ENCODE assay signal across 8 mouse cellular contexts in the genomic region with DNA sequence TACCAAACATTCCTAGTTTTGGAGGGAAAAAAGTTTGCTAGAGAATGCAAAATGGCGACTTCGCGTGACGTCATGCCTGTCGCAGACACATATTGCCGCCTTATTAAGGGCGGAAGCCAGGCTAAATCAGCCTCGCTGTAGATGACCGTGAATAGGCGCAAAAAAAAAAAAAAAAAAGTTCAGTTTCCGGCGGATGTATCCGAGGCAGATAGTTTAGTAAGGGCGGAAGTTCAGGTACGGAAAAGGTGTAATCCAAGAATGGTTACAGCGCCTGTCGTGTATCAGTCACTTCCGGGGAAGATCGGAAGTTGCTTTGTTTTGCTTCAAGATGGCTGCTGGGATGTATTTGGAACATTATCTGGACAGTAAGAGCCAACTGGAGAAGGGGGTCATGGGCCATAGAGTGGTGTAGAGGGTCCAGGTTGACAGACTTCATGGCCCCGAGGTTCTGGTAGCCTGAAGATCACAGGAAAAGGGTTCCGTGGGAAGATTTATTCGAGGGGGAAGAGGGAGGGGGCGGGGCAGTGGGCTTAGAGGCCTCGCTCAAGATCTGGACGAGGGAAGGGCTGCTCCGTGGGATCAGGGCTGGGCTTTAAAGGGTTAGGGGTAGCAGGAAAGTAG. TPM values are rescaled to one million over a fixed set of nuclear protein-coding genes. Genes with fewer than 3 reads are reported as not detected.
DNase-seq lines count a peak whose midpoint lies in the region; ATAC-seq and TF ChIP-seq lines count a peak whose summit lies in the region.

Gene Ing4 (plus strand): TSS at position 228 of the 621 bp plus-strand sequence.

- peaks cover 27% of the 10 kb centered on the region for H3K4me1 ChIP-seq in G1E (ENCODE audit: insufficient read depth, low read depth, low read length)
- peaks cover 11% of the 10 kb centered on the region for H3K4me1 ChIP-seq in forebrain, embryonic 16.5 days (replicated peaks; ENCODE audit: control insufficient read depth, insufficient read depth, low read length)
- H3K4me1 ChIP-seq in lung, embryonic 14.5 days (ENCODE audit: insufficient read depth), result peaks cover 5% of the 10 kb centered on the region; the same call in 1 of the 2 replicates
- H3K4me1 ChIP-seq in olfactory bulb, adult 2 months (ENCODE audit: control insufficient read depth, insufficient read depth, low read length), result peaks cover 2% of the 10 kb centered on the region; the same call in 1 of the 2 replicates
- H3K4me1 ChIP-seq in thymus, adult 2 months (replicated peaks; ENCODE audit: control insufficient read depth, insufficient read depth, low read length), result peaks cover 5% of the 10 kb centered on the region; the same call in 1 of the 2 replicates

- peak within 1 kb of the TSS; percentile 71 for H3K27ac ChIP-seq in forebrain, embryonic 16.5 days (ENCODE audit: low read length)
- H3K27ac ChIP-seq in layer of hippocampus, adult 2 months, result peak within 1 kb of the TSS; percentile 88
- peak within 1 kb of the TSS; percentile 84 for H3K27ac ChIP-seq in lung, embryonic 14.5 days (ENCODE audit: low read depth)
- peak within 1 kb of the TSS; percentile 62; the same call in 1 of the 2 replicates for H3K27ac ChIP-seq in olfactory bulb, adult 2 months (ENCODE audit: insufficient read depth, low read depth, low read length)
- peak within 1 kb of the TSS; percentile 9 for H3K27ac ChIP-seq in thymus, adult 2 months (ENCODE audit: control insufficient read depth, insufficient read depth, low read length)

- no peaks in the 10 kb centered on the region for H3K9me3 ChIP-seq in G1E (replicated peaks)
- no peaks in the 10 kb centered on the region for H3K9me3 ChIP-seq in forebrain, embryonic 16.5 days (ENCODE audit: control insufficient read depth, low read length)
- no peaks in the 10 kb centered on the region for H3K9me3 ChIP-seq in lung, embryonic 14.5 days (ENCODE audit: low read depth, low read length)

- DNase-seq in G1E (ENCODE audit: low spot score), result peak; percentile 73
- peak; percentile 90 to 94 for DNase-seq in cerebellum, adult 18-20 months
- peak; percentile 87 to 90 for DNase-seq in heart, postnatal 36 days
- peak; percentile 85 to 93 for DNase-seq in layer of hippocampus, adult 2 months (ENCODE audit: low spot score in 2 of 2)
- DNase-seq in lung, embryonic 14.5 days, result peak; percentile 99
- peak; percentile 87 for DNase-seq in thymus, adult 2 months

- ATAC-seq in G1E (ENCODE audit: extremely low read depth, insufficient number of reproducible peaks, low FRiP score, poor library complexity, severe bottlenecking), result peak; percentile 95
- ATAC-seq in forebrain, embryonic 16.5 days, result peak; percentile 96
- ATAC-seq in lung, embryonic 14.5 days (ENCODE audit: insufficient read depth), result peak; percentile 97

- whole genome bisulfite sequencing in forebrain, embryonic 16.5 days, result under 1% methylated on average over 26 of the region's 26 CpGs
- WGBS in lung, embryonic 14.5 days, result under 1% methylated on average over 26 of the region's 26 CpGs
- under 1% methylated on average over 26 of the region's 26 CpGs for WGBS in olfactory bulb, adult 2 months
- under 1% methylated on average over 26 of the region's 26 CpGs for WGBS in thymus, adult 2 months

- H3K4me2 ChIP-seq in forebrain, embryonic 16.5 days (ENCODE audit: low read length), result peak within 1 kb of the TSS; percentile 94
- peak within 1 kb of the TSS; percentile 74 for H3K4me2 ChIP-seq in lung, embryonic 14.5 days

- intact Hi-C loops in heart, postnatal 36 days (cut with DNase I), result loop anchor here (1.0 to 5.0 kb wide), 3 partner anchors 30 to 327 kb away; partner anchors contain the start of genes Cops7a, Emg1, Phb2 and Zfp384

- peak; percentile 45; the same call in 1 of the 2 replicates for TF ChIP-seq POLR2A in olfactory bulb, adult 2 months (IDR thresholded peaks at IDR 0.05; ENCODE audit: insufficient read depth, low read depth, low read length)
- no peak for TF ChIP-seq POLR2A in thymus, adult 2 months (IDR thresholded peaks at IDR 0.05; ENCODE audit: control insufficient read depth, extremely low read depth, insufficient read depth, low read length, poor library complexity)

- peak within 1 kb of the TSS; percentile 79 for H3K4me3 ChIP-seq in G1E (ENCODE audit: low read depth, low read length)
- H3K4me3 ChIP-seq in forebrain, embryonic 16.5 days (replicated peaks; ENCODE audit: low read length), result peak within 1 kb of the TSS; percentile 76
- H3K4me3 ChIP-seq in layer of hippocampus, adult 2 months, result peak within 1 kb of the TSS; percentile 79
- H3K4me3 ChIP-seq in lung, embryonic 14.5 days (ENCODE audit: low read depth, low read length), result peak within 1 kb of the TSS; percentile 76
- peak within 1 kb of the TSS; percentile 95 for H3K4me3 ChIP-seq in olfactory bulb, adult 2 months (ENCODE audit: insufficient read depth, low read depth, low read length)
- H3K4me3 ChIP-seq in thymus, adult 2 months (ENCODE audit: control insufficient read depth, insufficient read depth, low read length), result peak within 1 kb of the TSS; percentile 74

- H3K27me3 ChIP-seq in G1E (ENCODE audit: insufficient read depth, low read length), result no peaks in the 10 kb centered on the region
- no peaks in the 10 kb centered on the region for H3K27me3 ChIP-seq in forebrain, embryonic 16.5 days (replicated peaks; ENCODE audit: control insufficient read depth, insufficient read depth, low read length)
- no peaks in the 10 kb centered on the region for H3K27me3 ChIP-seq in lung, embryonic 14.5 days (ENCODE audit: insufficient read depth, low read length)
- H3K27me3 ChIP-seq in thymus, adult 2 months (ENCODE audit: control insufficient read depth, insufficient read depth, low read length), result no peaks in the 10 kb centered on the region

- no peak for TF ChIP-seq CTCF in G1E (IDR thresholded peaks at IDR 0.05; ENCODE audit: low read depth, low read length)
- TF ChIP-seq CTCF in layer of hippocampus, adult 2 months (conservative IDR thresholded peaks at IDR 0.05), result no peak
- no peak for TF ChIP-seq CTCF in lung, embryonic 14.5 days (IDR thresholded peaks at IDR 0.05; ENCODE audit: low read depth)
- no peak for TF ChIP-seq CTCF in olfactory bulb, adult 2 months (IDR thresholded peaks at IDR 0.05; ENCODE audit: insufficient read depth, low read depth, low read length)
- TF ChIP-seq CTCF in thymus, adult 2 months (IDR thresholded peaks at IDR 0.05; ENCODE audit: borderline replicate concordance, control insufficient read depth, extremely low read depth, insufficient read depth, low read length, poor library complexity), result no peak

- H3K9ac ChIP-seq in forebrain, embryonic 16.5 days (replicated peaks; ENCODE audit: low read depth, low read length), result peak within 1 kb of the TSS; percentile 72
- H3K9ac ChIP-seq in lung, embryonic 14.5 days, result peak within 1 kb of the TSS; percentile 74

- peaks cover 66% of the 10 kb centered on the region for H3K36me3 ChIP-seq in G1E (replicated peaks)
- H3K36me3 ChIP-seq in forebrain, embryonic 16.5 days (ENCODE audit: control insufficient read depth, insufficient read depth), result peaks cover 13% of the 10 kb centered on the region
- H3K36me3 ChIP-seq in lung, embryonic 14.5 days (ENCODE audit: insufficient read depth), result peaks cover 45% of the 10 kb centered on the region
- peaks cover 31% of the 10 kb centered on the region for H3K36me3 ChIP-seq in thymus, adult 2 months (ENCODE audit: control insufficient read depth, insufficient read depth, low read length)

RNA-seq across cellular contexts. Expression of gene Ing4, which starts in this region (rescaled TPM):
- total RNA-seq in G1E (2014; fragmentation: Nextera tagmentation), result 36.2 and 37.5 TPM in 2 replicates
- total RNA-seq in G1E (2017), result 99.6 and 118 TPM in 2 replicates
- 14.3 and 14.6 TPM in 2 replicates for polyA plus RNA-seq in G1E (2012)
- 200 and 204 TPM in 2 replicates for polyA plus RNA-seq in forebrain, embryonic 16.5 days (2015; fragmentation: Nextera tagmentation; extraction: Ambion mirVana)
- 10 to 100 TPM; 30.5 to 34.4 TPM for total RNA-seq in heart, postnatal 36 days (2021)
- 10 to 100 TPM; 60.1 to 63.2 TPM for total RNA-seq in layer of hippocampus, adult 2 months (2021)
- 97.9 and 101 TPM in 2 replicates for polyA plus RNA-seq in lung, embryonic 14.5 days (2014; fragmentation: Nextera tagmentation; extraction: Ambion mirVana)
- not detected in 2 replicates for polyA plus RNA-seq in olfactory bulb, adult 2 months (2012; ENCODE audit: insufficient read depth, insufficient read length, low replicate concordance, missing spikeins)
- polyA plus RNA-seq in thymus, adult 2 months (2012; rRNA removed), result 96.8 and 99.4 TPM in 2 replicates

Comparison
In these comparisons a context has a peak if more than half of its experiments do, and no peak if none do; other contexts are left out.
1. Peak in every context shown above with its lines: DNase-seq, ATAC-seq, H3K4me3 ChIP-seq and H3K27ac ChIP-seq.
2. RNA of gene Ing4 (polyA plus RNA-seq): 200 to 204 TPM in forebrain, embryonic 16.5 days, 97.9 to 101 TPM in lung, embryonic 14.5 days, 96.8 to 99.4 TPM in thymus, adult 2 months and 14.3 to 14.6 TPM in G1E; not detected in olfactory bulb, adult 2 months; every median in the first group is over 10 times any median in the second.
3. H3K27ac ChIP-seq: peak in every context shown above with its lines; median percentile 88 in layer of hippocampus, adult 2 months; 84 in lung, embryonic 14.5 days; 71 in forebrain, embryonic 16.5 days; 62 in olfactory bulb, adult 2 months; 9 in thymus, adult 2 months.